Mouse (Mus musculus) spleen, adult 2 months (tissue): ENCODE measurements around the gene Trub2. TPM values are rescaled to one million over a fixed set of nuclear protein-coding genes. Genes with fewer than 3 reads are reported as not detected.

Experiments used
- DNase-seq, 2 experiments: peaks; one replicate each; pipeline versions ENCODE4 v3.0.0 to v3.0.0-alpha.2; 2012 to 2021; ENCODE audit warnings: low spot score in 2 of 2, low read depth in 1 of 2
- H3K27ac ChIP-seq: fragments of 200-500 bp; 2 replicates; pipeline ENCODE4 v1.5.1; 2012; ENCODE audit warnings: low read length, inconsistent platforms; ENCODE audit not compliant: insufficient read depth
- H3K27me3 ChIP-seq: fragments of 200-500 bp; 2 replicates; pipeline ENCODE4 v1.6.1; 2012; ENCODE audit warnings: mild to moderate bottlenecking, moderate library complexity, low read length, inconsistent platforms; ENCODE audit not compliant: control insufficient read depth, insufficient read depth
- H3K36me3 ChIP-seq: fragments of 200-500 bp; 2 replicates; pipeline ENCODE4 v1.6.1; 2012; ENCODE audit warnings: mild to moderate bottlenecking, low read length, inconsistent platforms; ENCODE audit not compliant: control insufficient read depth, insufficient read depth
- H3K4me1 ChIP-seq: fragments of 200-500 bp; 2 replicates; pipeline ENCODE4 v1.6.1; 2011; ENCODE audit warnings: inconsistent platforms; ENCODE audit not compliant: control insufficient read depth, insufficient read depth, insufficient read length
- H3K4me3 ChIP-seq: fragments of 200-500 bp; 2 replicates; pipeline ENCODE4 v1.5.1; 2011; ENCODE audit warnings: mild to moderate bottlenecking, inconsistent platforms; ENCODE audit not compliant: insufficient read depth, insufficient read length; ENCODE audit errors: extremely low read depth
- CTCF ChIP-seq: fragments of 200-500 bp; IDR thresholded peaks from 2 replicates; pipeline ENCODE4 v1.5.1; 2011; ENCODE audit warnings: mild to moderate bottlenecking, inconsistent platforms; ENCODE audit not compliant: insufficient read depth, insufficient read length, insufficient replicate concordance; ENCODE audit errors: extremely low read depth
- POLR2A ChIP-seq: fragments of 200-500 bp; IDR thresholded peaks from 2 replicates; pipeline ENCODE4 v1.6.1; 2011; ENCODE audit warnings: low read depth, low read length, inconsistent platforms
- WGBS: fragments of 180-500 bp; shearing (Covaris S2); methylation state at CpG from one replicate; pipeline ENCODE4 v1.1.7; 2018; 5-methylcytosine and 5-hydroxymethylcytosine counted together
- polyA plus RNA-seq: library from polyadenylated mRNA; depleted of rRNA; stranded (reverse); fragments of >200 nt; gene quantifications from 2 replicates; pipeline ENCODE4 v1.2.3, GENCODE M21; 2012; rRNA removed

Gene Trub2
- polyA plus RNA-seq, 1 experiment = 29.3 TPM

- DNase-seq = no peak
- Histone ChIP-seq H3K4me1 (no peaks in the 10 kb centered on the region), H3K4me3 (no peak overlapping the region), H3K27ac (no peak overlapping the region), H3K36me3 (peaks cover 53% of the 10 kb centered on the region), H3K27me3 (no peaks in the 10 kb centered on the region)
- 71% methylated on average over 2 of the region's 2 CpGs for WGBS
- no peak for TF ChIP-seq POLR2A
- TF ChIP-seq CTCF = no peak
Measured at GRCm38 (mm10) chr2:29713501-29713900, 74.8 kb downstream of the Trub2 start.

- H3K4me1 ChIP-seq = peaks cover 2% of the 10 kb centered on the region; the same call in 1 of the 2 replicates
- no peaks in the 10 kb centered on the region for H3K27me3 ChIP-seq
- peaks cover 51% of the 10 kb centered on the region for H3K36me3 ChIP-seq
- 95% methylated on average over 5 of the region's 5 CpGs for WGBS
- TF ChIP-seq POLR2A (no peak), CTCF (no peak)
- DNase-seq = no peak
- no peak overlapping the region for H3K4me3 ChIP-seq
- no peak overlapping the region for H3K27ac ChIP-seq
Measured at GRCm38 (mm10) chr2:29711877-29712276, 76.4 kb downstream of the Trub2 start.

Other genes with a start within 250 kb of the Trub2 start
- gene Rapgef1, start 168.8 kb downstream of the Trub2 start, polyA plus RNA-seq = 75.1 and 95.9 TPM in 2 replicates
- 0.26 and 0.81 TPM in 2 replicates for gene Gm13420, start 36.8 kb downstream of the Trub2 start, polyA plus RNA-seq
- gene Gm13547, start 29.2 kb downstream of the Trub2 start, polyA plus RNA-seq = not detected in 2 replicates
- gene Coq4, start 1.0 kb downstream of the Trub2 start, polyA plus RNA-seq = 31.9 and 32.6 TPM in 2 replicates
- gene Slc27a4, start 14.1 kb upstream of the Trub2 start, polyA plus RNA-seq = 13.7 and 14.2 TPM in 2 replicates
- 31.9 and 37.4 TPM in 2 replicates for gene Urm1, start 31.6 kb upstream of the Trub2 start, polyA plus RNA-seq
- 8.4 and 11.7 TPM in 2 replicates for gene Cercam, start 80.7 kb upstream of the Trub2 start, polyA plus RNA-seq
- gene Odf2, start 100.7 kb upstream of the Trub2 start, polyA plus RNA-seq = 26.3 and 28.2 TPM in 2 replicates
- gene Gle1, start 146.9 kb upstream of the Trub2 start, polyA plus RNA-seq = 14.5 and 16.4 TPM in 2 replicates
- 98.5 and 101 TPM in 2 replicates for gene Sptan1, start 177.1 kb upstream of the Trub2 start, polyA plus RNA-seq